Mouse (Mus musculus): Measurements from ENCODE around the gene Aqp7.

DNA sequence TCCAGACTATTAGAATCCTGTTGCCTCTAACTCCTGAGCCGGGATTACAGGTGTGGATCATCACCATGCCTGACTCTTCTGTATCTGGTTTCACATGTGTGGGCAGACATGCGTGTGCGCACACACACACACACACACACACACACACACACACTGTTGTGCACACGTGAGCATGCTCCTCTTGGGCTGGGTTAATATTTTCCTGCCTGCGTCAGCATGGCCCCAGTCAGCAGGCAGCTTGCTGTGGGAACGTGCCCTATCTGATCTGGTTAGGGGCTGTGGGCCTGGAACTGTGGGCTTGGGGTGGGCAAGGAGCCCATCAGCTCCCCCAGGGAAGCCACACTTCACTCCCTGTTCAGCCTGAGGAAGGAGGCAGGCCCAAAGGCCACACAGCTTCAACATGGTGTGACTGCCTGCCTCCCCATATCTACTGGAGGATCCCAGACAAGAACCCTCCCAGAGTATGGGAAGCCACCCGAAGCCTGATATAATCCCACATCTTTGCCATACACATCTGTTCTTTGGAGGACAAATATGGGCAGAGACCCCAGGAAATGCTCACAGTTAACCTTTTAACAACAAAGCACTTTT is 8.9 kb upstream of the Aqp7 start:
- TF ChIP-seq ETS1 (conservative IDR thresholded peaks at IDR 0.05; ENCODE audit: low read depth, low read length) (no peak), POLR2A (IDR thresholded peaks at IDR 0.05; ENCODE audit: low read depth, low read length) (no peak), CTCF (conservative IDR thresholded peaks at IDR 0.05 in 1 of 2, IDR thresholded peaks at IDR 0.05 in 1 of 2; ENCODE audit: low read depth in 2 of 2, low read length in 2 of 2) (no peak), TCF12 (IDR thresholded peaks at IDR 0.05; ENCODE audit: low read depth, low read length) (no peak), MAFK (IDR thresholded peaks at IDR 0.05; ENCODE audit: insufficient replicate concordance, low read length) (no peak), RCOR1 (conservative IDR thresholded peaks at IDR 0.05; ENCODE audit: low read depth, low read length) (no peak), TBP (conservative IDR thresholded peaks at IDR 0.05; ENCODE audit: low read depth, low read length) (no peak), NELFE (IDR thresholded peaks at IDR 0.05; ENCODE audit: low read depth, low read length) (no peak), ZNF384 (IDR thresholded peaks at IDR 0.05; ENCODE audit: low read depth, low read length) (no peak), POLR2AphosphoS2 (IDR thresholded peaks at IDR 0.05; ENCODE audit: low read depth, low read length) (no peak), GABPA (IDR thresholded peaks at IDR 0.05; ENCODE audit: insufficient replicate concordance, low read depth, low read length) (no peak), MAZ (IDR thresholded peaks at IDR 0.05; ENCODE audit: low read depth, low read length) (no peak)

All from CH12.LX (cell line).